Mouse (Mus musculus) urinary bladder, postnatal 36 days (tissue): ENCODE data around the gene Atxn10.
A peak's percentile ranks its signal among the peaks of the same experiment; 100 is the strongest.

ENCODE experiments used
- DNase-seq, 2 experiments: peaks; one replicate each; pipeline ENCODE4 v3.0.0; 2022; ENCODE audit warnings: low spot score in 2 of 2, mixed read lengths in 1 of 2

The Atxn10 gene

DNA sequence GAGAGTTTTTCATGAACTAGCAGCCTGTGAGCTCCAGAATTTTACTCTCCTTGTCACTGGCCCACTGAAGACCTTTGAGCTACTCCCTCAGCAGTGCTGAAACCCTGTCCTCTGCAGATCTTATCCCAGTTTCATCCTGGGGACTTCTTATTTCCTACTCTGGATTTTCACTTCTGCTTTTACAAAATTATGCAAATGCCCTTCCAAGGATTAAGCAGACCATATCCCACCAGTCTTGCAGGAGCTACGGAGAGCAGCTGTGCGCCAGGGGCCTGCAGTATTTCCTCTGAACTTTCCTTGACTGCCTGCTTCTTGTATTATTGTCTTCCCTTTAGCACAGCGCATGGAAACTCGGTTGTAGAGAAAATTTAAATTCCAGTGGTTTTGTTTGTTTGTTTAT, 68.7 kb downstream of the Atxn10 start:
- DNase-seq, result no peak

DNA sequence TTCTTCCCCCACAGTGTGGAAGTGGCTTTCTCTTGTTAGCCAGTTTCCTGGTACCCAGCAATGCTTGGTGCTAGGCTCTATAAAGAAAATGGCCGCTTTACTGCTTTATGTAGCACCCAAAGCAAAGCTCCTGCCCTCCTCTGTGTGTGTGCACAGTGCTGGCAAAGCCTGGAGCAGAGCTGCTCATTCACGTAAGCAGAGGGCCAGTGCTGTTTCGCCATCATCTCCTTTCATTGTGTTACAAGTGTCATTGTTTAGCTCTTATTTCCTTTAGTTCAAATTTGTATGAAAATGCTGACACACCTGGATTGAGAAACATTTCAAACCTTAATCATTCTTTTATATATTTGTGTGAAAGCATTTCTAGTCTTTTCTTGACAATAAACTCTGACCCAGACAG, 69.5 kb downstream of the Atxn10 start:
- no peak for DNase-seq

DNA sequence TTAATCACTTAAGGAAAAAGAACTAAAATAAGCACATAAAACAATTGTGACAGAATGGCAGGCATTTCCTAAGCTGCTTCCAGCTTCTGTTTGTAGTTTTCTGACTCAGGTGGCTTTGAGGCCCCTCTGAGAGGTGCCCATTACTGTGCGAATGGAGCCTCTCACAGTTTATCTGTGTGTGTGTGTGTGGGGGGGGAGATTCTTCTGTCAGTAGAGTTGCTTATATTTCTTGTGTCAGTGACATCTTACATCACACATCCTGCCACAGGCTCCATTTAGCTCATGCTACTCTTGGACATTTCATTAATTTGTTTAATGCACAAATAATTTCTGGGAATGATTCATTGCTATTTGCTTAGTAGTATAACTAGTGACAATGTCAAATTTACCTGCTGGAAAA, 70.8 kb downstream of the Atxn10 start:
- DNase-seq, result no peak

DNA sequence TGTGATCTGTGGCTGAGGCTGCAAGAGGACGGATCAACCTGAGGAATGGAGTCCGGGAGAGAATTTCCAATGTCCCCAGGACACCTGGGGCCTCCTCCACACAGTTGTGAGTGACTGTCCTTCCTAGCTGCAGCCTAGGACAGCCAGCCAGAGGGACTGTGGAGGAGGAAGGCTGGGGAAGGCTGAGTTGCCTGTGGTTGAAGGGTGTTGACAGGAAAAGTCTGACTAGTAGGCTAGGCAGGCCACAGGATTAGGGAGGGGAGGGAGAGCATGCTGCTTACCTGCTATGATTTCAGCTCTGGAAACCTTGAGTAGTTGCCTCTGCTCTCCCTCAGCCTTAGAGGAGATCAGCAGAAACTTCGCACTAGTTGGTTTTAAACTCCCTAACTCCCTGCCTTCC, 71.3 kb downstream of the Atxn10 start:
- DNase-seq, result no peak

DNA sequence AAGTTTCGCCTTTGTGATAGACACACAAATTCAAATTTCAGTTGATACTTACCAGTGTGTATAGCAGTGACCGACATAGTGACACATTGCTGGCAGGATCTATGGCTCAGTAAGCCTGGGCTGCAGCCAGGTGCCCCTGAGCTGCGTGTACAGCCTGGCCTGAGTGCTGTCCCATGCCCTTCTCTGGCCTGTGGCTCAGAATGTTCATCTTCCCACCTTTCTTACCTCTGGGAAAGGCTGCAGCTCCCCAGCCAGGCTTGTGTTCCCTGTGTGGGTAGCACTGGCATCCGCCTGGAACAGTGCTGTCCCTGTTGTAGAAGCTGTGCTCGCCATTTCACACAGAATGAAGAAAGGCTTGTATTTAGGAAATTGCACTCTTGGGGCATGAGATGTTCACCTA, 72.7 kb downstream of the Atxn10 start:
- DNase-seq, result no peak

DNA sequence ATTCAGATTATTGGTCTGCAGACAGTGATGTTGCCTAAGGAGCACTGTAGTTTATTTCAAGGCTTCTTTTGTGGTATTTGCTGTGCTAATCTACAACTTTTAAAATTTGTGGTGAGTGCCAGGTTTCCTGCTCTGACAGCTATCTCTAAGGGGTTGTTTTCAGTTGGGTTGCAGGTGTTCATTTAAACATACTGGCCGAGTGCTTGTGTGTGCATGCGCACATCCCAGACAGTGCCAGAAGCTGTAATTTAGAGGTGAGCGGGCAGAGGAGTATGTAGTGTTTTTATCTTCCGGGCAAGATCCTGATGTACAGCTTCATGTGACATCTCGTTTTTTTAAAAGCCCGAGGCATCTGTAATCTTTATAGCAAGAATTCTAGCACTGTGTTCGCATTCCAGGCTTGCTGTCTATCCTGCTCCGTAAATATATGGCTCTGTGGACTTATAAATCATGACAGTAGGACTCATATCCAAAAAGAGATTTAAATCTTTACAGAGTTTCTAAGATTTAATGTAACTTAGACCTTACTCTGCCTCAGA, 73.3 kb downstream of the Atxn10 start:
- DNase-seq, result no peak

DNA sequence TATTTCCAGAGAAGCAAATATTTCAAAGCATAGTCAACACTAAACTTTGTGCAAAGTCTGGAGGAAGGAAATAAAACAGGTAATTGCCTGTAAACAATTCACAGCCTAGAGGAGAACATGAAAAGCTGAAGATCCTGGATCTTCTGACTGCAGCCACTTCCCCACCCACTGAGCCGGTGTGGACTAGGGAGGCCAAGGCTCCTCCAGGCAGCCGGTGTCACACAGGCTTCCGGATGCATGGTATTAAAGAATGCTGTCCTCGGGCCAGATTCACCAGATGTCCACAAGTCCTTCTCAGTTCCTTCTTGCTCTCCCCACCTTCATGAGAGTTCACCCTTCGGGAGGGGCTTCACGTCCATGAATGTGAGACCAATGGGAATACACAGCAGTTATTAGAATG, 73.8 kb downstream of the Atxn10 start:
- DNase-seq, result no peak

DNA sequence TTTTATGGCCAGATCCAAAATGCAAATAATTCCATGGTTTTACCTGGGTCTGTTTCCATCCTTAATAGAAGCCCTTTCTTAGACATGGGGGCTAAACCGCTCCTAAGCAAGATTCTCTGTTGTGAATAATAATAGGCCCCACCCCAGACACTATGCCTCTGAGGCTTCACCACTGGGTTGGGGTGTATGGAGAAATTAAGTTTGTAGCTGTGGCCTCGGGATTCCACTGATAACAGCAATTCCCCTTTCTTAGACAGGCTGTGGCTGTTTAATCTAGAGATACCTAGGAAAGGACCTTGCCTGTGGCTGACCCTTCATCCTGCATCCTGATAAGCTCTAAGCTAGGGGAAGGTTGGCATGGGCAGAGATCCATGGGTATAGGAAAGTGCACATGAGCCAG, 78.6 kb downstream of the Atxn10 start:
- no peak for DNase-seq

DNA sequence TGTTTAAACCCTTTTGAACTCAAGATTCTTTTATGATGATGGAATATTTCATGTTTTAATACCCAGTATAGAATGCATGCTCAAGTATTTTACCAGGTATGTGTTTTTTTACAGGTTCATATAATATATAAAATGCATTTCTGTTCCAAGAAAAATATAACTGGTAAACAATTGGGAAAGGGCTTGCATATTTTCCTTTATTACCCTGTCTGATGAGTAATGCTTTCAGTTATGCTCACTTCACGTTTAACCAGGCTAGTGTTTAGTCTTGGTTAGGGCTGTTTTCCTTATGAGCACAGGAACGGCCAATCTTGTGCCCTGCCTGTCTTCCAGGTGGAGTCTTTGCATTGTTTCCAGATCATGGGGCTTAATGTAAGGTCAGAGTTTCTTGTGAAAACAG, 84.6 kb downstream of the Atxn10 start:
- no peak for DNase-seq

DNA sequence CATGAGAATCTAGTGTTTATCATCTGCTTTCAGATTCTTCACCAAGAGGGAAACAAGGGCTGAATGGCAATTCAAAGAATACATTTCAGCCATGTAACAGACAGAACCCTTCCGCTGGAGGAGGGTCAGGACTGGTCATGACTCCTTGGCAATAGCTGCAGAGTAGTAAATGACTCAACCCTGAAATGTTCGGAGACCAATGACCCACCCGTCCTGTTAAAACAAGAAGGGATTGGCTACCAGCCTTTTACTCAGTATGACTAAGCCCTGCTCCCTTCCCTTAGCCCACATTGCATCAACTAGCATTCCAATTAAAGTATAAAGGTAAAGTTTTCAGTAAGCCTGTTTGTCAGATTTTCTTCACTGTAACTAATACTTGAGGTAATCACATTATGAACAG, 88.2 kb downstream of the Atxn10 start:
- peak; percentile 40 to 51 for DNase-seq

DNA sequence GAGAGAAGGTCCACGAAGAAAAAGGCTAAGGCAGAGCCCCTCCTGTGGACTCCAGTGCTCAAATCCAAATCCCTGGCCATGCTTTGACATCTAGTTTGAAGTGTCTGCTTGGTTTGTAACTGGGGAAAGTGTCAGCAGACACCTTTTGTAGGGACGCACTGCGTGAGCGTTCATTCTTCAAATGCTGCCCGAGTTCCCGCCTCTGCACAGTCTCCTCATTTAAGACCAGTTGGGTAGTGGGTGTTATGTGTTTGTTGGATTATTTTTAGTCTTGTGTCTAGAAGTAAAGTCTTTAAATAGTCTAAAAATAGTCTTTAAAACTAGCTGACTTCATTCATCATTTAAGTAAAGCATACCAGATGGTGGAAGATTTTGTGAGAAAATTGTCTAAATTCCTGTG, 92.1 kb downstream of the Atxn10 start:
- no peak for DNase-seq

DNA sequence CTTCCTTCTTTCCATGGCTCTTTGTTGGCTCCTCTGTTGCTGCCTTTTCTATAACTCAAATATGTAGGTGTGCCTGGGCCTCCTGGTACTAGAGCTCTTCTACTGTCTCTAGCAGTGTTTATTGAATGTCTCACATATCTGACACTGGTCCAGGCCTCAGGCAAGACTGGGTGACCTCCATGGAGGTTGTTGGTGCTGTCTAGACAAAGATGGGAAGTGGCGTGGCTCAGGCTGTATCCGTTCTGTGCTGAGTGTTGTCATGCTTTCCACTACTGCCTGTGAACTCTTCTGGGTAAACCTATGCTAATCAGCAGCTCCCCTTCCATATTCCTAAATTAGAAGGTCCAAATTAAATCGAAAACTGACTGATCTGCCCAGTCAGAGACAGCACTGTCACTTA, 106.5 kb downstream of the Atxn10 start:
- DNase-seq, result no peak

DNA sequence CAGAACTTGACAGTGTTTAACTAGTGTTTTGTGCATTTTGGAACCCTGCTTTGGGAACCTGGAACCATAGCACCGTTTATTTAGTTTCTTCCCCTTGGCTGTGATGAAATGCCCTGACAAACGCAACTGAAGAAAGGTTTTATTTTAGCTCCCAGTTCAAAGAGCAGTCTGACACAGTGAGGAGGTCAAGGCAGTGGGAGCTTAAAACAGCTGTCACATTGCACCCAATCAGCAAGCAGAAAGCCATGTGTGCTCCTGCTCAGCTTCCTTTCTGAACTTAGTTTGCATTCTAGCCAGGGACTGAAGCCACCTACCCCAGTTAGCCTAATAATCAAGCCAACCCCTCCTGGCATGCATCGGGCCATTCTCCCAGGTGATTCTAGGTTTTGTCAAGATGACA, 110.6 kb downstream of the Atxn10 start:
- no peak for DNase-seq

DNA sequence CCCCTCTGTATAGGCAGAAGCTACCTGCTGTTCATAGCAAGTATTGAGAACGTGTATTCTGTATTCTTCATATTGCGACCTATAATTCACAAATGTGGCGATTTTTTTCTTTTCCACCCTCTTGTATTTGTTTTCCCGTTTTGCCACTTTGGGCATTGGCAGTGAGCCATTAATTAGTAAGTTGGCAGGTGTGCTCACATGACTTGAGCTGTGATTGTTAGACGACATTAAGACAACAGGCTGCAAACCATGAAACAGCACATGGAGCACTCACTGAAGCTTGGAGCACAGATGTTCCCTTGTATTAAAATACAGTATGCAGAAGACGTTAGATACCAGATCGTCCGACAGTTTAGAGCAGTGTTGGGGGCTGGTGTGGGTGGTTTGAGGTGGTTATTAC, 120.8 kb downstream of the Atxn10 start:
- DNase-seq, result no peak

DNA sequence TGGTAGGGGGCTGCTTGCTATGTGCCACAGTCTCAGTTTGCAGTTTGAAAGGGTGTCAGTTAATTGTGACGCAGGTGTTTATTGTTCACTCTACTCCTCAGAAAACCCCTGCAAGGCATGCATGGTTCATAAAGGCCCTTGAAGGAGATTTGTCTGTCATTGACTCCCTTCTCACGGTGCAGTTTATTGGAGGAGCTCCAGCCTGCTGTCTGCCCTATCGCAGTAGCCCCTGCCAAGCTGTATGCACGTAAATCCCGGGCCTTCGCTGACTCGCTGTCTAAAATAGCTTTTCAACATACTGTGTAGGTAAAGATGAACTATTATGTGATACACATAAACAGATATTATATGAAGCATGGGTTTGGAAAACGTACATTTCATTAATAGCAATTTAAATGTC, 121.8 kb downstream of the Atxn10 start:
- no peak for DNase-seq

DNA sequence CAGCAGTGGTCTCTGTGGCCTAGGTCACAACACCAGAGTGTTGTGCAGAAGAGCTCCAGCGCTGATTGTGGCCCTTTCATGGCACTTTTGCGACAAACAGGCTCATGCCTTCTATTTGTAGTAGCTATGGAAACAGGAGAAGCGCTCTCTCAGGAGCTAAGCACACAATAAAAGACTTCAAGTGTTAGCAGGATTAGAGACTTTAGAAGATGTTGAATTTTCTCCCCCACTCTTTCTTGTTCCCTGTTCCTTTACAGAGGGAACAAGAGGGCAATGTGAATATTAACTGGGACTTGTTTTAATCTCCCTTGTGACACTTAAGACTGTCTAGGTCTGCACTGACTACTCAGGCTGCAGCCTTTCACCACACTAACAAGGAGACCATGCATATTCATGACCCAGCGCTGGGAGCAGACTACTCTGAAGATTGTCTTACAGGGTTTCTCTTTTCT, 122.6 kb downstream of the Atxn10 start:
- no peak for DNase-seq

DNA sequence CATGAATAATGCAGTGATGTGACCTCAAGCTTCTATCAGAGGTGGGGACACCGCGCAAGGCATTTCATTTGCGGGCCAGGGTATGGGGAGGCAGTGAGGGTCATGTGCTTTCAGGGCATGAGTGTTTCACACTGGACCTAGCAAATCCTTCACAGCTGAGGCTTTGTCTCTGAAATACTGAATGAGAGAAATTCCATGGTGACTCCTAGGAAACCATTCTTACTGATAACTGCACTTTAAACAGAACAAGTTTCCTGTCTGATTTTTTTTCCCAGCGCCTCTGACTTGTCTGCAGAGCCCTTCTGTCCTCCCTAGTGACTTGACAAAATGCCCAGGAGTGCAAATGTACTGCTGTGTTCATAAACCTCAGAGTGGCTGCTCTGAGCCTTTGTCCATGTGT, 125.5 kb downstream of the Atxn10 start:
- DNase-seq, result no peak

DNA sequence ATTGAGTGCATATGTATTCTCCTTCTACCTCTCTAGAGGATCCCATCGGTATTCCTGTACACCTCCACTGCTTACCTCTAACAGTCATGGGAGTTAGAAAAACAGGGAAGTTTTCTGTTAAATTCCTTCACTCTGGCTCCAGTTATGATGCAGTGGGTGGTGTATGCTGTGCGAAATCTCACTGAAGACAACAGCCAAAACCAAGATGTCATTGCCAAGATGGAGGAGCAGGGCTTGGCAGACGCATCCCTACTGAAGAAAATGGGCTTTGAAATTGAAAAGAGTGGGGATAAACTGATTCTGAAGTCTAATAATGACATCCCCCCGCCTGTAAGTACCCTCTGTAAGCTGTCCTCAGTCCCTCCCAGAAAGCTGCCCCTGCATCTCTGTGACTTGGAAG, 126.1 kb downstream of the Atxn10 start:
- no peak for DNase-seq

DNA sequence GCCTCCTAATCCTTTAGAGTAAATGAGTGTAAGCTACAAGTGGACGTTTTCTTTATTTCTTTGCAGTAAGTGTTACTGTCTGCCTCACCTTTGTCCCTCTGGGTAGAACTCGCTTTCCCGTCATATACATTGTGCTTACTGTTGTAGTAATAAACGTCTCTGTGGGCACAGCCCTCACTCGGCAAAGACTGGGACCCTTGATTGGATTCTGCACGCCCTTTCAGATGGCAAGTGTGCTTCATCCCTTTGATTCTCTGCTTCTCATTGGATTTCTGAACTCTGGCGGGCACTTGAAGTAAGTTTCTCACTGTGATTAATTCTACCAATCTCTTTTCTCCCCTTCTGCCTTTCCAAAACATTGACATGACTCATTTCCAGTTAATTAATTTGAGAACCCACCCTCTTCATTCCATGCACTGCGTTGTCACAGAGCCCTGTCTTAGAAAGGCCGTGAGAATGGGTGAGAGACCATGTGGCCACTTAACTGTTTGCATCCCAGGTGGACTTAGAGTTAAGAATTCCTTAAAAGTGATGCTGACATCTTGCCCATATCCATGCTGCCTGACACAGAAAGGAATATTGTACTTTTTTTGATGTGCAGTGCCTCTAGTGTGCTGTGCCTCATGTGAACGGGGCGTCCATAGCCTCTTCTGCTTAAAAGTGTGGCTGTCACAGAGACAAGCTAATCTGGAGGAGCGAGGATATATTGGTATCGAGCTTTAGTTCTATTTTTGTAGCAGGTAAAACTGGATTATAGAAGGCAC, 127.2 kb downstream of the Atxn10 start:
- DNase-seq, result no peak

DNA sequence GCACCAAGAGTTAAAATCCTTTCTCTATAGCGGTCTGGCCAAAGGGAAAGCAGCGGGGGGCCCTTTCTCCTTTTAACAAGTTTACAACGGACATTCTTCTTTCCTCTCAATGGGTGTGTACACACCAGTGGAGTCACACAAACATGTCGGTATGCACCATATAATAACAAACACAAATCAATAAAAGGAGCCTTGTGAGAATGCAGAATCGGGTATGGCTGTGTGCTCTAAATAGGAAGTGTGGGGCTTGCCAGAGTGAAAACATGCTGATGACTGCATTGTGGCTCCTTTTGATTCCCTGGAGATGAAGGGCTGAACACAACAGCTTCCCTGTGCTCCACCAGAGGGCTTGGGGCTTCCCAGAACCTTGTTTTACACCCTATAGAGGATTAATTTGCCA, 128.1 kb downstream of the Atxn10 start:
- DNase-seq, result no peak

DNA sequence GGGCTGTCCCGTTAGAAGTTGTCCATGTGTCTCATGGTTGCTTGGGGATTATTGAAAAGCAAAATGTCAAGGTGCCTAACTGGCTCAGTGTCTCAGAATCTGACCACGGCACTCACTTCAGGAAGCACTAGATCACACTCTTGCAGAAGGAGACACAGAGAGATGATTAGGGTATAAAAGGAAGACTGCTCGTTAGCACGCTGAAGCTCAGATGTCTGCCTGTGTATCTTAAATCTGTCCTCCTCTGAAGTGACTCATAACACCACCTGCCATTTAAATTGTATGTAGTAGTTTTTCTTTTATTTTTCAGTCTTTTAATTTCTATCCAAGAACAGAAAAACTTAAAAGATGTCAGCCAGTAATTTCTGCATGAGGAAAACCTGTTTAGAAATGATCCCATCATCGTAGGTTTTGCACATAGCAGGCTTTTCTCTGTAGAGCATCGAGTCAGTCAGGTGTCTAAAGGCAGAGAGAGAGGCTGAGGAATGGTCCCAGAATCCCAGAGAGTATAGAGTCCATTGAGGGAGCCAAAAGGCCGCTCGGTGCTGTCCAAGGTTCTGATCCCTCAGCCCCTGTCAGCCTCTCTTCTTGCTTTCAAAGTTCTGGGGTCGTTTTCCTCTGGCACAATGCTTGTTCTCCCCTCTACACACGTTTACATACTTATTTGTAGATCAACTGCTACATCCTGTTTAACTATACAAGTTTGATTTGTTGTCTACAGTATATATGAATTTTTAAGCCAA, 128.9 kb downstream of the Atxn10 start:
- DNase-seq, result no peak

DNA sequence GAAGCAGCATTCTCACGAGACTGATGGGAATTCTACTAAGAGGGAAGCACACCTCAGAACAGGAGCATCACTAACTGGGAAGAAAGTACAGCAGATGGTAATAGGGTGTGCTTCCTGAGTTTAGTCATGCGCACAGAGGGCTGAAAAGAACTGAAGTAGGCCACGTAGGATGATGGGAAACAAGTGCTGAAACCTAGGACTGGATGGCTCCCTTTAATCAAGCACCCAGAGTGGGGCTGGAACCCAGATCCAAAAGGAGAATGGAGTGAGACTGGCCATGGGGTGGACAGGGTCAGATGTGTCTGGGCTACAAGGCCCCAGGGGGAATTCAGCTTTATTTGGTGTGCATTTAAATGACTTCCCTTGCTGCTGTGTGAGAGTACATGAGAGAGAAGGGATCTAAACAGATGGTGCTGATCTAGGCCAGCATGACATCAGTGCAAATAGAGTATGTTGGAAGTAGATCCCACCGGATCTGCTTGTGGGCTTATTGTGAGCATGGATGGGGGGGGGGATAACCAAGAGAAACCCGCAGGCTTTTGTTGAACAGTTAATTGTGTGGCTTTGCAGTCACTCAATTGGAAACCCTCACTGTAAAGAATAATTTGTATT, 130.5 kb downstream of the Atxn10 start:
- no peak for DNase-seq

DNA sequence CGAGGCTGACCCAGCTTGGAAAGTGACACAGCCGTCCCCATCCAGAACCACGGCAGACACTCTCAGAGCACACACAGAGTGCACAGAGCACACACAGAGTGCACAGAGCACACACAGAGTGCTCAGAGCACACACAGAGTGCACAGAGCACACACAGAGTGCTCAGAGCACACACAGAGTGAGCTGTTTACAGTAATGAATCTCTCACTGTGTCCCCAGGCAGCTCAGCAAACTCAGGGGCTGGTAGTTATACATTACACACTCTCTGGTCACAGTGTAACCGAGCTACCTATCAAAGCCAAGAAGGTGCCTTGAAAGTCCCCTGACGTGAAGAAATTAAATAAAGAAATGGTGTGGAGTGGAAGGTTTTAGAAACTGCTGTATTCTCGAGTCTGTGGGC, 133.4 kb downstream of the Atxn10 start:
- no peak for DNase-seq
